Mouse (Mus musculus): ENCODE measurements at regions not wholly inside any gene's neighbourhood (a gene's known extent, or its start where the extent isn't known, plus 50 kb on each side); places are given as distances from the start of the nearest gene placed in this dataset.

- no peak for TF ChIP-seq POLR2A (IDR thresholded peaks at IDR 0.05; ENCODE audit: insufficient read length, low read depth)
- no peak for TF ChIP-seq TCF12 (IDR thresholded peaks at IDR 0.05; ENCODE audit: insufficient read depth, poor library complexity, severe bottlenecking)
Measured at GRCm38 (mm10) chr4:35551988-35552387, 326.0 kb upstream of the C9orf72 start.

All from myocyte (in vitro differentiated cells).